Mouse (Mus musculus): ENCODE measurements around the gene Brd7.

DNA sequence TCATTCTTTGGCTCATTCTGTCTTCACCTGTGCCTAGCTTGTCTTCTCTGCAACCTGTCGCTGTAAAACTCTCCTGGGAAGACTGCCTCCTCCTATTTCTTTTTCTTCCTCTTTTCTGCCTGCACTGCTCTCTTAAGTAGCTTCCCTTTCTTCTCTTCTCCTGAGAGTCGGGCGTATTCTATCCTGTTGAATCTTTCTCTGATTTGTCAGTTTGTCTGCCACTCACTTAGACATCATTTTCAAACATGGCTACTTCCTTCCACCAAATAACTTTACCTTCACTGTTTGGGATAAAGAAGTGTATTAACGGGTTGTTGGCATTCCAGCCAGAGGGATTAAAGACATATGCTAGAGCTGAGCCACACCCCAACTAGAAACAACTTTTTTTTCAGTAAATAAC is 20.0 kb downstream of the Brd7 start:
- TF ChIP-seq POLR2A (IDR thresholded peaks at IDR 0.05; ENCODE audit: control insufficient read depth, low read depth, low read length) (no peak), CTCF (IDR thresholded peaks at IDR 0.05; ENCODE audit: control insufficient read depth, insufficient read depth, insufficient replicate concordance, low read depth, low read length) (no peak)
